Mouse (Mus musculus) heart, embryonic 16.5 days (tissue): ENCODE measurements around the gene Gcm1. TPM values are rescaled to one million over a fixed set of nuclear protein-coding genes. Genes with fewer than 3 reads are reported as not detected.

ENCODE experiments used
- ATAC-seq: fragments of 200-750 bp; cut with Nextera tagmentation; replicated peaks from 2 replicates; pipeline ENCODE4 v1.8.0; 2017; ENCODE audit warnings: moderate number of reproducible peaks; ENCODE audit not compliant: insufficient read depth, low FRiP score; ENCODE audit errors: extremely low read depth
- H3K27ac ChIP-seq: fragments of 300-500 bp; sonication (generic); 2 replicates; pipeline ENCODE4 v1.5.1; 2014; ENCODE audit warnings: mild to moderate bottlenecking, low read length, control low read depth, moderate library complexity
- H3K27me3 ChIP-seq: fragments of 300-500 bp; sonication (generic); 2 replicates; pipeline ENCODE4 v1.6.1; 2014; ENCODE audit warnings: low read length, mixed read lengths; ENCODE audit not compliant: control insufficient read depth, insufficient read depth
- H3K36me3 ChIP-seq: fragments of 300-500 bp; sonication (generic); 2 replicates; pipeline ENCODE4 v1.6.1; 2014; ENCODE audit not compliant: control insufficient read depth, insufficient read depth
- H3K4me1 ChIP-seq: fragments of 300-500 bp; sonication (generic); 2 replicates; pipeline ENCODE4 v1.6.1; 2014; ENCODE audit warnings: low read length, mixed read lengths; ENCODE audit not compliant: control insufficient read depth, insufficient read depth
- H3K4me2 ChIP-seq: fragments of 300-500 bp; sonication (generic); 2 replicates; pipeline ENCODE4 v1.6.1; 2014; ENCODE audit warnings: low read depth, mild to moderate bottlenecking, control low read depth, low read length
- H3K4me3 ChIP-seq: fragments of 300-500 bp; sonication (generic); 2 replicates; pipeline ENCODE4 v1.5.1; 2014; ENCODE audit warnings: mild to moderate bottlenecking, control low read depth, low read length
- H3K9ac ChIP-seq: fragments of 300-500 bp; sonication (generic); 2 replicates; pipeline ENCODE4 v1.6.1; 2014; ENCODE audit warnings: low read length, control low read depth
- H3K9me3 ChIP-seq: fragments of 300-500 bp; sonication (generic); replicated peaks from 2 replicates; pipeline ENCODE4 v1.6.1; 2016; ENCODE audit warnings: low read length; ENCODE audit not compliant: control insufficient read depth
- WGBS: fragments of 180-500 bp; shearing (Covaris S2); extraction: QIAGEN DNeasy Blood & Tissue Kit; methylation state at CpG from one replicate; pipeline ENCODE4 v1.1.7; 2014; 5-methylcytosine and 5-hydroxymethylcytosine counted together
- polyA plus RNA-seq: library from polyadenylated mRNA; unstranded; fragments of >200 nt; fragmentation: Nextera tagmentation; extraction: Ambion mirVana; gene quantifications from 2 replicates; pipeline ENCODE4 v1.2.1, GENCODE M21; 2015

The Gcm1 gene
- polyA plus RNA-seq, result 0.07 TPM in 1 of 2 replicates, not detected in the other

GRCm38 (mm10) chr9:78051677-78052076 is at the start of gene Gcm1:
Gcm1 (plus strand) TSS chr9:78051924.
- H3K27me3 ChIP-seq, result no peaks in the 10 kb centered on the region
- 52% methylated on average over 3 of the region's 3 CpGs for WGBS
- H3K9me3 ChIP-seq, result no peaks in the 10 kb centered on the region
- H3K4me1 ChIP-seq, result no peaks in the 10 kb centered on the region
- H3K4me2 ChIP-seq, result no peak within 1 kb of the TSS
- H3K9ac ChIP-seq, result no peak within 1 kb of the TSS
- ATAC-seq, result no peak
- H3K4me3 ChIP-seq, result no peak within 1 kb of the TSS
- H3K27ac ChIP-seq, result no peak within 1 kb of the TSS
- H3K36me3 ChIP-seq, result no peaks in the 10 kb centered on the region

- H3K9ac ChIP-seq, result no peak overlapping the region
- no peak overlapping the region for H3K4me3 ChIP-seq
- 91% methylated on average over 2 of the region's 2 CpGs for WGBS
- H3K36me3 ChIP-seq, result no peaks in the 10 kb centered on the region
- H3K9me3 ChIP-seq, result no peaks in the 10 kb centered on the region
- ATAC-seq, result no peak
- no peak overlapping the region for H3K4me2 ChIP-seq
- H3K27me3 ChIP-seq, result no peaks in the 10 kb centered on the region
- peaks cover 19% of the 10 kb centered on the region for H3K4me1 ChIP-seq
- H3K27ac ChIP-seq, result no peak overlapping the region
Observed at GRCm38 (mm10) chr9:78003278-78003677, 48.4 kb upstream of the Gcm1 start.

- H3K27me3 ChIP-seq, result no peaks in the 10 kb centered on the region
- H3K9me3 ChIP-seq, result no peaks in the 10 kb centered on the region
- no peak overlapping the region for H3K4me2 ChIP-seq
- no peak overlapping the region for H3K9ac ChIP-seq
- no peak overlapping the region for H3K27ac ChIP-seq
- no peak for ATAC-seq
- no peak overlapping the region for H3K4me3 ChIP-seq
- H3K36me3 ChIP-seq, result no peaks in the 10 kb centered on the region
- peaks cover 19% of the 10 kb centered on the region for H3K4me1 ChIP-seq
- WGBS, result 53% methylated on average over 3 of the region's 3 CpGs
Observed at GRCm38 (mm10) chr9:78005481-78005880, 46.2 kb upstream of the Gcm1 start.

- Histone ChIP-seq H3K4me3 (no peak overlapping the region), H3K27me3 (no peaks in the 10 kb centered on the region), H3K27ac (peak overlapping the region; percentile 58), H3K36me3 (no peaks in the 10 kb centered on the region), H3K4me1 (peaks cover 10% of the 10 kb centered on the region), H3K9me3 (no peaks in the 10 kb centered on the region), H3K9ac (no peak overlapping the region), H3K4me2 (no peak overlapping the region)
- ATAC-seq, result peak; percentile 84
- WGBS, result 42% methylated on average over 19 of the region's 19 CpGs
Observed at GRCm38 (mm10) chr9:78006209-78007001, 45.3 kb upstream of the Gcm1 start.

GRCm38 (mm10) chr9:78009382-78009781 is 42.3 kb upstream of the Gcm1 start:
- Histone ChIP-seq H3K36me3 (no peaks in the 10 kb centered on the region), H3K4me1 (peaks cover 7% of the 10 kb centered on the region), H3K27me3 (no peaks in the 10 kb centered on the region), H3K4me3 (no peak overlapping the region), H3K9ac (no peak overlapping the region), H3K9me3 (no peaks in the 10 kb centered on the region), H3K4me2 (no peak overlapping the region), H3K27ac (no peak overlapping the region)
- WGBS, result 83% methylated on average over 7 of the region's 7 CpGs
- no peak for ATAC-seq

- Histone ChIP-seq H3K4me2 (no peak overlapping the region), H3K27me3 (no peaks in the 10 kb centered on the region), H3K36me3 (no peaks in the 10 kb centered on the region), H3K4me3 (no peak overlapping the region), H3K9ac (no peak overlapping the region), H3K4me1 (peaks cover 7% of the 10 kb centered on the region), H3K9me3 (no peaks in the 10 kb centered on the region), H3K27ac (no peak overlapping the region)
- ATAC-seq, result no peak
- WGBS, result 71% methylated on average over 5 of the region's 5 CpGs
Observed at GRCm38 (mm10) chr9:78010187-78010586, 41.5 kb upstream of the Gcm1 start.

DNA sequence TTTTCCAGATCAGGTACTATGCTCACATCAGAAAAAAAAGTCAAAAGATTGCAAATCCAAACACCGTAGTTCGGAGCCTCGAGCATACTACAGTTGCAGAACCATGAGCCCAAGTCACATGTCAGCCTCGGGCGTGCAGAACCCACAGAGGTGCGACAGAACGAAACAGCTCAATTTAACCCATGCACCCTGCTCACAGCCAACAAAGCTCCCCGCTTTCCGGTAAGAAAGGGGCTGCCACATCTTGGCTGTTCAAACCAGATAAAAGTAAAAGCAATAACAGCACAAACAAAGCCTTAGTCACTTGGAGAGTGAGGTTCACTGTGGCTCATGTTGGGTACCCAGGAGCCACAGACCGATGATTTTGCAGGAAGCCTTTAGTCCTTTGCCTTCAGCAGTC is 41.0 kb upstream of the Gcm1 start:
- Histone ChIP-seq H3K4me2 (no peak overlapping the region), H3K4me3 (no peak overlapping the region), H3K27ac (no peak overlapping the region), H3K27me3 (no peaks in the 10 kb centered on the region), H3K4me1 (peaks cover 7% of the 10 kb centered on the region), H3K9me3 (no peaks in the 10 kb centered on the region), H3K36me3 (no peaks in the 10 kb centered on the region), H3K9ac (no peak overlapping the region)
- WGBS, result 79% methylated on average over 10 of the region's 10 CpGs
- ATAC-seq, result no peak

DNA sequence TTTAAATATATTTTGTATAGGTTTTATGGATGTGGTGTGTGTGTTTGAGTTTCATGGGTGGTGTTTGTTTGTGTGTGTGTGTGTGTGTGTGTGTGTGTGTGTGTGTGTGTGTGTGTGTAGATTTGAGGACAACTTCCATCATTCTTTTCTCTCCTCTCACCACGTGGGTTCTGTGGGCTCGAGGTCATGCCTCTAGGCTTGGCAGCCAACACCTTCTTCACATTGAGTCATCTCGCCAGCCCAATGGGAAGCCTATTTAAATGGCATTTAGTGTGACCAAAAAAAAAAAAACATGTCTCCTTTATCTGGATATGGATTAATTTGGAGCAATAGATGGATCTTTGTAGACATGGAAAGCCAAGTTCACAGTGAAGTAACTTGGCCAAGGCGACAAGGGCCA is 39.7 kb upstream of the Gcm1 start:
- Histone ChIP-seq H3K36me3 (no peaks in the 10 kb centered on the region), H3K9me3 (no peaks in the 10 kb centered on the region), H3K4me2 (no peak overlapping the region), H3K27ac (no peak overlapping the region), H3K4me3 (no peak overlapping the region), H3K27me3 (no peaks in the 10 kb centered on the region), H3K4me1 (peaks cover 9% of the 10 kb centered on the region), H3K9ac (no peak overlapping the region)
- 89% methylated on average over 4 of the region's 4 CpGs for WGBS
- ATAC-seq, result no peak

- Histone ChIP-seq H3K9ac (no peak overlapping the region), H3K27me3 (no peaks in the 10 kb centered on the region), H3K4me1 (peaks cover 9% of the 10 kb centered on the region), H3K4me3 (no peak overlapping the region), H3K4me2 (no peak overlapping the region), H3K27ac (no peak overlapping the region), H3K36me3 (no peaks in the 10 kb centered on the region), H3K9me3 (no peaks in the 10 kb centered on the region)
- 80% methylated on average over 5 of the region's 5 CpGs for WGBS
- ATAC-seq, result no peak
Observed at GRCm38 (mm10) chr9:78012681-78013080, 39.0 kb upstream of the Gcm1 start.
